Mouse (Mus musculus): Measurements from ENCODE around the gene Dnm1.
"Not testable (repeated sequence)": the region's sequence is repeated elsewhere in the genome, so short reads cannot be mapped to it uniquely, and the experiment has no call there.

The Dnm1 gene

DNA sequence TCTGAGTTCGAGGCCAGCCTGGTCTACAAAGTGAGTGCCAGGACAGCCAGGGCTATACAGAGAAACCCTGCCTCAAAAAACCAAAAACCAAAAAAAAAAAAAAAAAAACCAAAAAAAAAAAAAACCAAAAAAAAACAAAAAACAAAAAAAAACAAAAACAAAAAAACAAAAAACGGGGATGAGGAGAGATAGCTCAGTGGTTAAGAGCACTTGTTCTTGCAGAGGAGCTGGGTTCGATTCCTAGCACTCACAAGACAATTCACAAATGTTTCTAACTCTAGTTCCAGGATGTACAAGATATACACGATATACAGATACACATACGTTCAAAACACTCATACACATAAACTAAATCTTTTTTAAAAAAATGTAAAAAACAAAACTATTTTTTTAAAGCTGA, 9.1 kb upstream of the Dnm1 start:
- DNase-seq (ENCODE audit: inconsistent ontology term), result not testable (repeated sequence)

DNA sequence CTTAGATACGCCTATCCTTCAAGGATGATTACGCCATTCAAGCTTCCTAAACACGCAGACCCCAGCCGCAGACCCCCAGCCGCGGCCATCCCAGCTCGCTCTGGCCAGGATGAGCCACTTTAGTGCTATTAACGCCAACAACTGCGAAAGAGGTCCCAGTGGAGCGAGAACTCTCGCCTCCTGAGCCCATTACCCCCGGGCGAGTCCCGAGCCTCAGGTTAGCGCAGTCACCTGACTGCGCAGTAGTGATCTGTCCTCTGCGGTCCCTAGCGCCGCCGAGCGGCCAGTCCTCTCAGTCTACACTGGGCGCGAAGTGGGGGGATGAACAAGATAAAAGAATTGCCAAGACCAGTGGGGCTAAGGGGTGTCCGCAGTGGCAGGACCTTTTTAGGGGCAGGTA, 8.3 kb upstream of the Dnm1 start:
- peak; percentile 54 for DNase-seq (ENCODE audit: inconsistent ontology term)

DNA sequence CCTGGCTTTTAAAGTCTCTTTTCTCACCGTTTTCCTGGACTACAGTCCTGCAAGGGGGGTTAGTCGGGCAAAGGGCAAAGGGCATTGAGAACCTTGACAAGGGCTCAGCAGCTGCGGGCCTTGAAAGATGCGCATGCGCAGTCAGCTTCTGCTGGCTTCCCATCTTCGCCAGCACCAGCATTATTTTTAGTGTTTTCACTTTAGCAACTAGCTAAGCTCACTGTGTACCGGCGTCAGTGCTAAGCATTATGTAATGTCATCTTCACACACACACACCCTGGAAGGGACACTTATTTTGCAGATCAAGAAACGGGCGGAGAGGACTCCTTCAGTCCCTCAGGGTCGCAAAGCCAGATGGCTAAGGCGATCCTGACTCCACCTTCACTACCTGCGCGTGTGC, 7.6 kb upstream of the Dnm1 start:
- peak; percentile 32 for DNase-seq (ENCODE audit: inconsistent ontology term)

DNA sequence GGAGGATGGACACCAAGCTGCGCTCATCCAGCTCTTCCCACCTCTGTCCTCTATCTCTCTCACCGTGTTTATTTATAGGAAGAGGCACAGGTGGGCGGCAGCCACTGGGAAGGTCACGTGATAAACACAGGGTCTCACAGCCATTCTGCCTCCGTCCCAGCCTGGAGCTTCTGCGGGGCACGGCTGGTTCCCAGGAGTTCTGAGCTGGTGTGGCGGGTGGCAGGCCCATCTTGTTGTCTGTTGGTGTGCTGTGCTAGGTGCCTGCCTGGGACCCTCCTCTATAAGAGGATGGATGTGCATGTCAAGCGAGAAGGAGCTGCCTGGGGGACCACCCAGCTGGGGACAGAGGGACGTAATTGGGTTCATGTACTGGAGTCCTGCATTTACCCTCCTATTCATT, 5.2 kb upstream of the Dnm1 start:
- no peak for DNase-seq (ENCODE audit: inconsistent ontology term)

DNA sequence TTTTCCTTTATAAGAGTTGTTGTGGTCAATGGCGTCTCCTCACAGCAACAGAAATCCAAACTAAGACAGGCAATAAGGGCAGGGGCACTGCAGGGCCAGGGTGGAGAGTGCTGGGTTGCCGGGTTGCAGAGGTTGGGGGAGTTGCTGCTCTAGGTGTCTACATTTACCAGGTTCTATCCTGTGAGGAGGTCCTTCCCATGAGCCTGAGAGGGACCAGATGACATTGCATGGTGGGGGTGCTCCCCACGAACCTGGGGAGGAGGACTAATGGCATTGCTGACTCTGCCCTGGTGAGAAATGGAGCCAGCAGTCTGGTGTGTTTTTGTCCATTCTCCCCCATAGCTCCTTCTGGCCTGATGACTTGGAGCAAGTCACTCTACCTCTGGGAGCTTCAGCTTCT, 4.6 kb upstream of the Dnm1 start:
- no peak for DNase-seq (ENCODE audit: inconsistent ontology term)

DNA sequence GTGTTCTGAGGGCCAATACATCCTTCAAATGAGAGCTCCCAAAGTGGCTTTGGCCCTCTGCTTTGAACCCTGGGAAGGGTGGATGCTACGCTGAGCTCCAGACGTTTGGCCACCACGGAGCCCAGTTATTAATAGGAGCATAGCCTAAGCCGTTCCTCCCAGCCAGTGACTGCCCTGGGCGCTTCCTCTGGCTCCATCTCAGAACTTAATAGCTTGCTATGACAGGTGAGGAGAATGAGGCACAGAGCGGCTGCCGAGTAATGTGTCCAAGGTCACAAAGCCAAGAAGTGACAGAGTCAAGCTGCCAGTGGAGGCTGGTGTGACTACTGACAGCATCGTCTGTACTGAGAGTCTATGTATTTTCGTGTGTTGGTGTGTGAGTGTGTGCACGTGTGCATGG, 3.1 kb upstream of the Dnm1 start:
- DNase-seq (ENCODE audit: inconsistent ontology term), result no peak

DNA sequence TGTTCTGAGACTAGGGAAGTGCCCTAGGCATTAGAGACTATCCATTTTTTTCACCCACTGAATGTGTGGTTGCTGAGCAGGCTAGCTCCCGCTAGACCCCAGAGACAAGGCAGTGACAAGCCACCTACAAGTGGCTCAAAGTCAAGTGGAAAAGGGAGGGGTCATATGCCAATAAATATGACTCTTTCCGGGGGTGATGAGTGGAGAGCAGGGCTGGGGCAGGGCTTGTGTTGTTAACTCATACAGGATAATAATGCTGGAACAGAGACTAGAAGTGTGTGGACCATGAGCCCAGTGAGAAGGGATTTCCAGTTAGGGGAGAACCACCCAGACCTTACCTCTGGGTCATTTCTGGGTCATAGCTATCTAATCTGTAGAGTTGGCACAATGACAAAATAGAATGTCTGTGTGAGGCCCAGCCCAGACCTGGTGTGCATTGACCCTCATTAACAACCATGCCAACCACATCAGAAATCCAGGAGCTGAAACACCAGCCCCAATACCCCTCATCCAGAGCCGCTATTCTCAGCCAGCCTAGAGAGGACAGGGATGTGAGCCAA, 1.3 kb upstream of the Dnm1 start:
- DNase-seq (ENCODE audit: inconsistent ontology term), result no peak

DNA sequence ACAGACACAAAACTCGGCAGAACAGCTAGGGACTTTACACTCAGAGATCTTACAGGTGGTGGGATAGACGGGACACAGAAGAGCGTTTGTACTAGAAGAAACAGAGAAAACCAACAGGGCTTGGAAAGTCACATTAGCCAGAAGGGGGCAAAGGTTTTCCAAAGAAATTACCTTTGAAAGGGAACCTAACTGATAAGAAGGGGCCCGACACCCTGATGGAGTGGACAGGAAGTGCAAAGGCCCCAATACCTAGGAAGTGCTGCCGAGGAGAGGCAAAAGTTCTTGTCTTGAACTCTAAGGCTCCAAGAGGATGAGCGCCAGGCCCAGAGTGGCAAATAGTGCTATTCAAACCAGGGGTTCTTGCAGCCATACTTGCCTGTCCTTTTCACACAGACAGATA, 698 bp upstream of the Dnm1 start:
- DNase-seq (ENCODE audit: inconsistent ontology term), result no peak

DNA sequence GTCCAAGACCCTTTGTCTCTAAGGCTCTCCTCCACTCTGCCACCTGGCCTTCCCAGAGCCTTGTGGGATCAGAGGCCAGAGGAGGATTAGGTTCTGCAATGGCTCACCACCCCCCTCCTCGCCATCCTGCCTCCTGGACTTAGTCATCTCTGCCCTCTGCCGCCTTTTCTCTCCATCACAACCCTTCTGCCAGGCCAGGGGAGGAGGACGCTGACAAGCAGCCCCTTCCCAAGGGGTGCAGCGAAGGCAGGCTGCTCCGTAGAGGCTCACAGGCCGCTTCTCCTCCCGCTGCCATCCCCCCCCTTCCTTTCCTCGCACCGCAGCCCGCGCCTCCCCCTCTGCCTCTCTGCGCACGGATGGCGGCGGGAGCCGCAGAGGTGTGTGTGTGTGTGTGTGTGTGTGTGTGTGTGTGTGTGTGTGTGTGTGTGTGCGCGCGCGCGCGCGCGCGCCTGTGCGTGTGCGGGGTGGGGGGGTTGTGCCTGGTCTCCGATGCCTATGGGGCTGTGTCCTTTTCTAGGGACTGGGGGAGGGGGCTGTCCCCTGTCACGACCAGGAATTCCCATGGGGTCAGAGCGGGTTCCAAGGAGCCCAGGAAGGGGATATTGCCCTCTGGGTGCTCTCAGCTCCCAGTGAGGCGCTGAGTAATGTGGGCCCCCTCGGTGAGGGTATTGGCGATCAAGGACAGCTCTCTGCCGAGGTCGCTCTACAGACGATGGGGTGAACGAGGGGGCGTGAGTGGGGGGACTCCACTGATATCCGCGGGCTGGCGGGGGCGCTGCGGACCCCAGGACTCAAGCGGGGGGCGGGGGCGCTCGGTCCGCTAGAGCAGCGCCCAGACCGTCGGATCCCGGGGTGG, 759 bp downstream of the Dnm1 start, which contains the start of gene Ciz1:
Gene Ciz1 (plus strand): TSS at position 177 of the 856 bp plus-strand sequence.
- peak; percentile 40 for DNase-seq (ENCODE audit: inconsistent ontology term)

DNA sequence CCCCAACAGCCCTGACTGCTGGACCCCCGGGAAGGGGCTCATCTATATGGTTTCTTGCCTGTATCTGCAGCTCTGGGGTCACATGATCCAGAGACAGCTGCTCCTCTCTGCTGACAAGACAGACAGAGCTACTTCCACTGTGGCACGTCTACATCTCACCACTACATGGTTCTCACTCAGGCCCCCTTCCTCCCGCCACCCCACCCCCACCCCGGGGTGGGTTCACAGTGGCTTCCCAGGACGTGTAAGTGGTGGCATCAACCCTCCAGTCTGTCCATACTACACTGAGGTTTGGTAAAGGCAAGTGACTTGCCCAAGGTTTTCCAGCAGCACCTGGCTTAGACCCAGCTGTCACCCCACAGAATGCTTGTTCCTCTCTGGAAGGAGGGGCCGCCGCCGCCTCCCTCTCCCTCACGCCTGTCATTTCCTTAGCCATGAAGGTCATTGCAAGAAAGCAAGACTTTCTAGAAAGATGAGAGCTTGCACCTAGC, 1.6 kb downstream of the Dnm1 start:
- no peak for DNase-seq (ENCODE audit: inconsistent ontology term)

DNA sequence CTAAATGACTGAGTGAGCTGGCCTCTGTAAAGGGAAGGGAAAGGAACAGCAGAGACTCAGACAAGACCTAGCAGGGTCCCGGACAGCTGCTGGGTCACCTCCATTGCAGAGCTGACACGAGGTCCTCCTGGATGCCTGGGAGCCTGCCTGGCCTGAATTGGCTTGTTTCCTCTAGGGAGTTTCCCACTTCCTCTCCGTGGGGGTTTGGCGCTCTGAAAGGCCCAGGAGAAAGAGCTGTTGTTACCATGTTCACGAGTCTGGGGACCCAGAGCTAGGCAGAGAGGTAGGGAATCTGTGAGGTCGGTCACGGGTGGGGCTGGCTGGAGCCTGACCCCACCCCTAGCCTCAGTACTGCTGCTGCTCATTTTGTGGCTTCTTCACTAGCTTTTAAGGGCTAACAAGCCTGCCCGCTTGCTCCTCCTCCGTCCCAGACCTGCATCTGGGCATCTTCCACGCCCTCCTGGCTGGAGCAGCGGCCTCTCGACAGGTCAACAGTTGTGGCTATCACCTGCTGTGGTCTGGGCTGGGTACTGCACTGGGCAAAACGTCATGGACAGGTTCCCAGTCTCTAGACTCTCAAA, 2.6 kb downstream of the Dnm1 start:
- no peak for DNase-seq (ENCODE audit: inconsistent ontology term)

DNA sequence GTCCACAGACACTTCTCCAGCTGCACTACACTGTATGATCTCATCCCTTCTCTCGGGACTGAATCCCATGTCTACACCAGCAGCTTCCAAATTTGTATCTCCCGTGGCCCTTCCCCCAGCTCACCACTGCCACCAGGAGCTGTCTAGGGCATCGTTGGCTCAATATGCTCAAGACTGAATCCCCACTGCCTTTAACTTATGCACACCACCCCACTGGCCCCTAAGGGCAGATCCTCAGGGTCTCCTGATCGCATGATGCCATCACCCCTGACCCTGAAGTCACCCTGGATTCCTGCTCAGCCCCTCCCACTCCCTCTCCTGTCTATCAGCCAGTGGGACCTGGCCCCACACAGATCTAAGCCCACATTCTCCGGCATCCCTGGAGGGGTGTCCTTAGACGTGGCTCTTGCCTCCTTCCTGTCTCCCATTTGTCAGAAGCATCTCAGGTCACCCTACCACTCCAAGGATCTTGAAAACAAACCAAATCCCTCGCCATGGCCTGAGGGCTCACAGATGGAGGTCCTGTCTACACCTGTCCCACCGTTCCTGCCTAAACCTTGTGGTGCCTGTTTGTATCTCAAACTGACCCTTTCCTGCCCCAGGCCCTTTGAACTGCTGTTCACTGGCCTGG, 3.4 kb downstream of the Dnm1 start:
- no peak for DNase-seq (ENCODE audit: inconsistent ontology term)

DNA sequence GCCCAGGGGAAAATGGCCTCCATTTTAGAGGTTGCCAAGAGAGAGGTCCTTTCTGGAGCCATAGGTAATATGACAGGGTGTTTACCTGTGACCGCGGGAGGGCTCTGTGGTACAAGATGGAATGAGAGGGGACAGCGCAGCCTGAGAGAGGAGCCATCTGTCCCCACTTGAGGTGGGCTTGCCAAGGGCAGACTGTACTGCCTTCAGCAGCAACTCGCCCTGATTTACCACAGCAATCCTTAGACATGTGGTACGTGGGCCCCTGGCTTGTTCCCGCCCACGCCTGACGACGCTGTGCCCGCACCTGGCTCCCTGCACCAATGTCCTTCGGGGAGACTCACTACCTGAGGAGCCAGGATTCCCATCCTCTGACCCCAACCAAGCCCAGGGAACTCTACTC, 4.8 kb downstream of the Dnm1 start:
- no peak for DNase-seq (ENCODE audit: inconsistent ontology term)

DNA sequence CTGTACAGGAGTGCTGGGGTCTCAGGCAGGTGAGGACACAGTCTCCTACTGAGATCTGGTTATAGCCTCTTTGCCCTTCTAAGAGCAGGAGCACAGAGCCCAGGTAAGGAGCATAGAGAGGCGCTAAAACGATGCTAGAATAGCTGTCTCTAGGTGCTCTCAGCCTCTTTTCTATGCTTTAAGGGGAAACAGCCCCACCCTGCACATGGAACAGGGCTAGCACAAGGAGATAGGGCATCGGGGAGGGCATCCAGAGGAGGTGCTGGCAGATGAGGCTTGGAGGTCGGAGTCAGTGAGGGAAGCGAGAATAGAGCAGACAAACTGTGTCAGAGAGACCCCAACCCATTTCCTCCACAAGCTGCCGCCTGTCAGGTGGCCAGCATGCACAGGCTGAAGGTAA, 6.1 kb downstream of the Dnm1 start:
- no peak for DNase-seq (ENCODE audit: inconsistent ontology term)

DNA sequence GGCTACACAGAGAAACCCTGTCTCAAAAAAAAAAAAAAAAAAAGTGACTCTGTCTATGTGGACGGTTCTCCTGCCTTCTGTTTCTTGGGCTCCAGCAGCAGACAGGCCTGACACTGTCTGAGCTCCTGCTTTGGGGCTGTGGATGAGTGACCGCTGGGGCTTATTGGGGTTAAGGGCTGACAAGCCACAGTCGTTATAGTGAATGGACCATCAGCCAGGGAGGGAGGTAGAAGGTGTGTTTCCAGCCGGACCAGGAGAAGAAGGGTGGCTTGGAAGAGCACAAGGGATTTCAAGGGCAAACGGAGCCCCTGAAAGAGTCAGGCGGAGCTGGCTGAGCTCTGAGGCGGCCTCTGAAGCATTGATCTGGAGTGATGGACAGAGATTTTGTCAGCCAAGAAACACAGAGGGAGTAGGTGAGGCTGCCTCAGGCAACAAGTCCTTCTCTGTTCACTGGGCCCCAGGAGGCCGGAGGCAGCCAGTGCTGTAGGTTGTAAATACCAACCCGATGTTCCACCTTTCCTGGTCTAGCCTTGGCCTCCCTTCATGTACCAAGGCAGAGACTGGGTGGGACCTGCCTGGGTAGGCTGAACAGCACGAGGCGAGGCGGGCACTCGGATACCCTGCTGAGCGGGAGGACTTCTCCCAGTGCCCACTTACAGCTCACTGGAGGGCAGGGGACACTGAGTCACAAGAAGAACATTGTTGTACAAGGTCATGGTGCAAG, 8.4 kb downstream of the Dnm1 start:
- no peak for DNase-seq (ENCODE audit: inconsistent ontology term)

DNA sequence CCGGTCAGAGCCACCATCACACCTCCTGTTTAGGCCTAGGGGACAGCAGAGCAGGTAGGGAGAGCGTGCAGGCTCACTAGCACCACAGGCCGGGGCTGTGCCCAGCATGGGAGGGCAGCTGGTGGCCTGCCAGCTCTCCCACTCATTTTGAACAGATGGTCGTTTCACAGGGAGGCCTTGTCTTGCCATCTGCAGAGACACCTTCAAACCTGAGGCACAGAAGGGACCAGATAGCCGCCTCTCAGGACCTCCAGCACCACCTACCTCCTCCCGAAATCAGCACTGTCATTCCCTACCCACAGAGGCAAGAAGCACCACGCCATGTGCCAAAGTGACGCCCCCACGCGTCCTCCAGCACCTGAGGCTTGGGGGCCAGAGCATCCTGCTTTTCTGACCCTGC, 9.1 kb downstream of the Dnm1 start:
- no peak for DNase-seq (ENCODE audit: inconsistent ontology term)

DNA sequence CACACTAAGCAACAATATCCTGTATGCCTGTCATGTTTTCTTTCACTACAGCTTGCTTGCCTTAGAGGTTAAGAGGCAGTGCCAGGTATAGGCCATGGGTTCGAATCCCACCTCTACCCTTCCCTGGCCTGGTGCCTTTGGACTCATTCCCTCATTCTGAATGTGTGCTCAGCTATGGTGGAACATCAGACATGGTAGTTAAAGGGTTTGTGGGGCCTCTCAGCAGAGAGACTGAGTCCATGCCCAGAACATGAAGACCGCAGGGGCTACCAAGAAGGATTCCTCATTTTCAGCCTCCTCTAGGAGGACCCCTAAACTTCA, 9.8 kb downstream of the Dnm1 start:
- DNase-seq (ENCODE audit: inconsistent ontology term), result no peak

DNA sequence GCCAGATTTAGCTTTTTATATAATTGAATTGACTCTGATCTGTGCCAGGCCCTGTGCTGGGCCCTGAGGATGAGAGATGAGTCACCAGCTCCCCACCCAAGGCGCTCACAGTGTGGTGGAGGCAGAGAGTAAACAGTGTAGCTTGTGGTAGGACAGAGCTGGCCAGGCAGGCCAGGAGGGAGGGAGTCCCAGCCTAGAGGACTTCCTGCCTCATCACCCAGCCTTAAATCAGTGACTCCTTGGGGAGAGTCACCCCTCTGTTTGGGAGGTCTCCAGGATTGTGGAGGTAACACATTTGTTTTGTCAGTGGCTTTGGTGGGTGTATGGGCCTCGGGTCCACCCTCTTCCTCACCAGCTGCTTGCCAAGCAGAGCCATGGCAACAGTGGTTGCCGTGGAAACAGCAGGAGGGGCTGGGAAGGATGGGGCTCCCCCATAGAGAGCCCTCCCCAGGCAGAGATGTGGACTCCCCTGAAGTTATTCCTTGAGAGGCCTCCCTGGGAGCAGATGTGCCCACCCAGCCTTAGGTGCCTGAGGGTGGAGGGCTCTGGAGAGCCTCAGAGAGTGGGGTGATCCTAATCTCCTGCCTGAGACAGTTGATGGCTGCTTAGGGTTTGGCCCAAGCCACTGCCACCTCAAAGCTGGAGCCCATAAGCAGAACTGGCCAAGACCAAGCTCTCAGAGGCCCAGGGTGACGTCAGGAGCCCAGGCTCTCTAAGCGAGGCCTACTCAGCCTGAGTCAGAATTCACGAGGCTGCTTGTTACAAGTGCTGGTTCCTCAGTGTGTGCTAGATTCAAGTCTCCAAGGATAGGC, 10.4 kb downstream of the Dnm1 start:
- peak; percentile 71 for DNase-seq (ENCODE audit: inconsistent ontology term)

DNA sequence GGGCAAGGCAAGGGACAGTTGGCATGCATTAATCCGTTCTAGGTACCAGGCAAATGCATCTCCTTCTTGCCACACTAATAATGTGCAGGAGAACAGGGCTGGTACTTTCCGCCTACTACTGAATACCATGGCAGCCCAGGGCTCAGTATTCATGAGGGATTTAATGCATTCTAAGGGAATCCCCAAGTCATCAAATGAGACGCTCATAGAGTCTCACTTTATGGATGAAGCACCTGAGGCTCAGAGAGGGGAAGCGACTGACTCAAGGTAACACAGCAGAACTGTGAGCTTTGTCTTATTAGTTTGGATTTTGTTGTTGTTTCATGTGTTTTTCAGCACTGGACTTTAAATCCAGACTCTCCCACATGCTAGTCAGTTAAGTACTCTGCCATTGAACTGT, 11.1 kb downstream of the Dnm1 start:
- no peak for DNase-seq (ENCODE audit: inconsistent ontology term)

DNA sequence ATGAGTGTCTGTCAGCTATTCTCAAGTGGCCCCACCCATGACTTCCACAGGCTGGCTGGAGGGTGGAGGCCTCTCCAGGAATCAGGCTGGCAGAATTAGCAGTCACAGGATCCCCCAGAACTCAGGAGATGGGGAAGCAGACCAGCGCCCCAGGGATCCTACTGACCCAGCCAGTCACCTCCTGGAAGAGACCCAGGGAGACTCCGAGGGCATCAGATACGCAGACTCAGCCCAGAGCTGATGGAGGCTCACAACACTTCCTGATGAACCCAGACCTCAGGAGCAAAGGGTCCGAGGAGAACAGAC, 11.6 kb downstream of the Dnm1 start:
- DNase-seq (ENCODE audit: inconsistent ontology term), result no peak

DNA sequence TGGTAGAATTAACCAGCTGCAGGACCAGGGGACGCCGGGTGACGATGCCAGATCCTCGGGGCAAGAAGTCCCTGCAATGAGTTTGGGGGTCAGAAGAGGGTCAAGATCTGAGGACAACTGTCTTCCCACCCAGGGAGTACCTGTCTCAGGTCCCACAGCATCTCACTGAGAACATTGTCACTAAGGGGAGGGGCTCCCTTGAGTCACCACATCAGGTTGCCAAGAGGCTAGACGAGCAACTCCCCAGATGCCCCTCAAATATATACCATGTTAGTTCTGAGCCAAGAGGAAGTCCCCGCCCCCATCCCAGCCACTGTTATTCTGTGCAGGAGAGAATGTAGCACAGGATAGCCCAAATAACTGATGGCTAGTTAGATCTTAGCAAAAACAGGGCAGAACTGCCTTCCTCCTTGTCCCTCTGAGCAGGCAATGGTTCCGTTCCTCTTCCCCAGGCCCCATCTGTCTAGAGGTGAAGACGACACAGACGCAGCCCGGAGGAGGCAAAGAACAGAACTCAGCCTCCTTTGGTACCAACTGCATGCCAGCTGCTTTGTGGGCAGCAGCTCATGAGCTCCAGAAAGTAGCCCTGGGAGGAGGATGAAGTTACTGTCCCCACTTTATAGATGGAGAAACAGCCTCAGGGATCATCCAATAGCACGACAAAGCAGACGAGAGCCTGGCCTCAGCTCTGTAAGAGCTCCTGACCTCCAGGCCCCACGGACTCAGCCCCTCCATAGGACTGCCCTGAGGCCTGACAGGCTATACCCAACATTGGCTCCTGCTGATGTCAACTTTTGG, 12.1 kb downstream of the Dnm1 start:
- DNase-seq (ENCODE audit: inconsistent ontology term), result no peak

Data from Muller cell, postnatal 12 days (primary cell).